Mouse (Mus musculus) ovary, postnatal 36 days (tissue): ENCODE measurements around the gene Gm37240.

ENCODE experiments used
- DNase-seq: peaks from one replicate; pipeline ENCODE4 v3.0.0; 2022; ENCODE audit warnings: low spot score, mixed read lengths

The Gm37240 gene

GRCm38 (mm10) chr3:85024817-85025705 lies 862.3 kb downstream of the Gm37240 start:
- DNase-seq, result no peak

- DNase-seq, result no peak
Observed at GRCm38 (mm10) chr3:85024237-85024636, 863.1 kb downstream of the Gm37240 start.

- no peak for DNase-seq
Observed at GRCm38 (mm10) chr3:85022800-85023199, 864.5 kb downstream of the Gm37240 start.

GRCm38 (mm10) chr3:85021816-85022215 lies 865.5 kb downstream of the Gm37240 start:
- DNase-seq, result no peak

- no peak for DNase-seq
Observed at GRCm38 (mm10) chr3:85020137-85020536, 867.2 kb downstream of the Gm37240 start.

GRCm38 (mm10) chr3:85015667-85016066 lies 871.7 kb downstream of the Gm37240 start:
- no peak for DNase-seq

- DNase-seq, result no peak
Observed at GRCm38 (mm10) chr3:85012889-85013288, 874.4 kb downstream of the Gm37240 start.

GRCm38 (mm10) chr3:85005257-85005656 lies 882.1 kb downstream of the Gm37240 start:
- no peak for DNase-seq

- no peak for DNase-seq
Observed at GRCm38 (mm10) chr3:84988880-84989279, 898.4 kb downstream of the Gm37240 start.

- no peak for DNase-seq
Observed at GRCm38 (mm10) chr3:84985121-84985625, 902.1 kb downstream of the Gm37240 start.

- no peak for DNase-seq
Observed at GRCm38 (mm10) chr3:84982688-84983087, 904.6 kb downstream of the Gm37240 start.

- no peak for DNase-seq
Observed at GRCm38 (mm10) chr3:84980158-84980557, 907.2 kb downstream of the Gm37240 start.

GRCm38 (mm10) chr3:84978676-84979075 lies 908.6 kb downstream of the Gm37240 start:
- DNase-seq, result no peak

GRCm38 (mm10) chr3:84974193-84974592 lies 913.1 kb downstream of the Gm37240 start:
- no peak for DNase-seq

- DNase-seq, result no peak
Observed at GRCm38 (mm10) chr3:84972881-84973280, 914.4 kb downstream of the Gm37240 start.

GRCm38 (mm10) chr3:84971561-84971960 lies 915.8 kb downstream of the Gm37240 start:
- DNase-seq, result no peak

GRCm38 (mm10) chr3:84967364-84967763 lies 920.0 kb downstream of the Gm37240 start:
- DNase-seq, result no peak

- no peak for DNase-seq
Observed at GRCm38 (mm10) chr3:84965156-84965555, 922.2 kb downstream of the Gm37240 start.

- no peak for DNase-seq
Observed at GRCm38 (mm10) chr3:84955857-84956256, 931.5 kb downstream of the Gm37240 start.

GRCm38 (mm10) chr3:84955011-84955775 lies 932.1 kb downstream of the Gm37240 start:
- DNase-seq, result no peak

- no peak for DNase-seq
Observed at GRCm38 (mm10) chr3:84952585-84953187, 934.6 kb downstream of the Gm37240 start.

- DNase-seq, result peak; percentile 57
Observed at GRCm38 (mm10) chr3:84952135-84952534, 935.2 kb downstream of the Gm37240 start.
